Comparison of ENCODE assay signal across 8 mouse cellular contexts in genomic region chr2:30690925-30691856, GRCm38 (mm10).
DNase-seq lines count a peak whose midpoint lies in the region; ATAC-seq and TF ChIP-seq lines count a peak whose summit lies in the region.
"Had no signal": no experiment of that assay in that cellular context is flagged by ENCODE, and none has a peak within 500 bp of the region (broad histone marks: within the 10 kb centered on the region; RNA-seq: fewer than 3 reads in every experiment).

No protein-coding gene starts in this region.

- no peak overlapping the region for H3K4me3 ChIP-seq in ES-E14 (ENCODE audit: insufficient read depth in 1 of 2, low read depth in 1 of 2, low read length in 2 of 2, poor library complexity in 1 of 2, severe bottlenecking in 1 of 2)
- H3K4me3 ChIP-seq in forebrain, embryonic 16.5 days (replicated peaks; ENCODE audit: low read length) = no peak overlapping the region
- no peak overlapping the region for H3K4me3 ChIP-seq in limb, embryonic 13.5 days
- H3K4me3 ChIP-seq in neural tube, embryonic 12.5 days = no peak overlapping the region
- H3K4me3 ChIP-seq: erythroblast, embryonic 14.5 days had no signal

- peak; percentile 40 for DNase-seq in CD4-positive helper T cell, adult 2 months (ENCODE audit: low read depth, low spot score)
- peak; percentile 83 for DNase-seq in ES-E14 (ENCODE audit: low read depth, low spot score)
- DNase-seq in left cerebral cortex, adult 9 months (ENCODE audit: low spot score in 2 of 2) = no peak
- no peak for DNase-seq in gastrocnemius, postnatal 10 days

- no peak overlapping the region for H3K4me2 ChIP-seq in forebrain, embryonic 16.5 days (ENCODE audit: low read length)
- H3K4me2 ChIP-seq in limb, embryonic 13.5 days (replicated peaks) = no peak overlapping the region
- no peak overlapping the region for H3K4me2 ChIP-seq in neural tube, embryonic 12.5 days (replicated peaks)

- no peaks in the 10 kb centered on the region for H3K36me3 ChIP-seq in ES-E14 (ENCODE audit: control insufficient read depth, insufficient read depth, low read length, poor library complexity, severe bottlenecking)
- no peaks in the 10 kb centered on the region for H3K36me3 ChIP-seq in forebrain, embryonic 16.5 days (ENCODE audit: control insufficient read depth, insufficient read depth)
- no peaks in the 10 kb centered on the region for H3K36me3 ChIP-seq in limb, embryonic 13.5 days
- no peaks in the 10 kb centered on the region for H3K36me3 ChIP-seq in neural tube, embryonic 12.5 days

- in situ Hi-C loops in ES-E14 (cut with MboI; ENCODE audit: low sequenced_read_pairs in 2 of 2, unreplicated experiment in 2 of 2) = no loop called here

- no peak overlapping the region; the same call in 1 of the 2 replicates for H3K9ac ChIP-seq in ES-E14 (ENCODE audit: insufficient read depth, low read depth, low read length, poor library complexity, severe bottlenecking)
- H3K9ac ChIP-seq in forebrain, embryonic 16.5 days (replicated peaks; ENCODE audit: low read depth, low read length) = no peak overlapping the region; the same call in 1 of the 2 replicates
- H3K9ac ChIP-seq in limb, embryonic 13.5 days = no peak overlapping the region
- H3K9ac ChIP-seq in neural tube, embryonic 12.5 days = no peak overlapping the region

- no peak overlapping the region for H3K27ac ChIP-seq in ES-E14 (ENCODE audit: insufficient read depth, low read depth, low read length, poor library complexity, severe bottlenecking)
- H3K27ac ChIP-seq in forebrain, embryonic 16.5 days (ENCODE audit: low read length) = peak overlapping the region; percentile 100
- H3K27ac ChIP-seq in limb, embryonic 13.5 days = peak overlapping the region; percentile 99
- peak overlapping the region; percentile 100 for H3K27ac ChIP-seq in neural tube, embryonic 12.5 days

- H3K9me3 ChIP-seq in ES-E14 (ENCODE audit: control insufficient read depth, insufficient read depth, low read depth, low read length) = no peaks in the 10 kb centered on the region
- no peaks in the 10 kb centered on the region for H3K9me3 ChIP-seq in forebrain, embryonic 16.5 days (ENCODE audit: control insufficient read depth, low read length)
- H3K9me3 ChIP-seq in limb, embryonic 13.5 days = no peaks in the 10 kb centered on the region
- H3K9me3 ChIP-seq in neural tube, embryonic 12.5 days = no peaks in the 10 kb centered on the region

- H3K4me1 ChIP-seq in ES-E14 (ENCODE audit: control insufficient read depth in 2 of 2, insufficient read depth in 2 of 2, low read length in 2 of 2, poor library complexity in 1 of 2) = peaks cover 4 to 39% of the 10 kb centered on the region in 2 experiments; a peak in 2 of 4 replicates
- H3K4me1 ChIP-seq in forebrain, embryonic 16.5 days (replicated peaks; ENCODE audit: control insufficient read depth, insufficient read depth, low read length) = peaks cover 61% of the 10 kb centered on the region
- peaks cover 63% of the 10 kb centered on the region for H3K4me1 ChIP-seq in limb, embryonic 13.5 days
- H3K4me1 ChIP-seq in neural tube, embryonic 12.5 days = peaks cover 64% of the 10 kb centered on the region

- H3K27me3 ChIP-seq in forebrain, embryonic 16.5 days (replicated peaks; ENCODE audit: control insufficient read depth, insufficient read depth, low read length) = no peaks in the 10 kb centered on the region
- H3K27me3 ChIP-seq in limb, embryonic 13.5 days = no peaks in the 10 kb centered on the region
- H3K27me3 ChIP-seq in neural tube, embryonic 12.5 days (replicated peaks) = no peaks in the 10 kb centered on the region

- no peak for ATAC-seq in forebrain, embryonic 16.5 days
- ATAC-seq in limb, embryonic 13.5 days (ENCODE audit: low FRiP score, low read depth) = no peak
- no peak for ATAC-seq in neural tube, embryonic 12.5 days (ENCODE audit: low FRiP score, low read depth)

- 87% methylated on average over 17 of the region's 17 CpGs for WGBS in forebrain, embryonic 16.5 days
- WGBS in limb, embryonic 13.5 days = 84% methylated on average over 17 of the region's 17 CpGs
- 86% methylated on average over 17 of the region's 17 CpGs for WGBS in neural tube, embryonic 12.5 days

TF ChIP-seq in ES-E14, 5 proteins besides CTCF, POLR2A, EP300 and RAD21:
- TF ChIP-seq MAFK (IDR thresholded peaks at IDR 0.05; ENCODE audit: insufficient read depth, low read depth, low read length) (no peak), ZNF384 (IDR thresholded peaks at IDR 0.05; ENCODE audit: low read depth, low read length) (no peak), HCFC1 (IDR thresholded peaks at IDR 0.05; ENCODE audit: borderline replicate concordance, insufficient read depth, low read length) (no peak)

Comparison
In these comparisons a context has a peak if more than half of its experiments do, and no peak if none do; other contexts are left out.
1. DNase-seq: peak in CD4-positive helper T cell, adult 2 months (single experiment) and ES-E14 (single experiment); none in left cerebral cortex, adult 9 months (0 of 2) and gastrocnemius, postnatal 10 days (single experiment).